8 mouse cellular contexts compared by ENCODE assay signal in genomic region chr9:101251644-101252337, GRCm38 (mm10). TPM values are rescaled to one million over a fixed set of nuclear protein-coding genes. Genes with fewer than 3 reads are reported as not detected.
DNase-seq lines count a peak whose midpoint lies in the region; ATAC-seq and TF ChIP-seq lines count a peak whose summit lies in the region.

Gene Ppp2r3a (minus strand): TSS chr9:101251795.

- TF ChIP-seq CTCF in Patski (IDR thresholded peaks at IDR 0.05) = no peak
- peak; percentile 51 for TF ChIP-seq CTCF in lung, postnatal 0 days (IDR thresholded peaks at IDR 0.05)

- H3K4me2 ChIP-seq in hindbrain, embryonic 12.5 days (replicated peaks) = peak within 1 kb of the TSS; percentile 53
- H3K4me2 ChIP-seq in lung, postnatal 0 days (replicated peaks; ENCODE audit: low read depth, low read length) = peak within 1 kb of the TSS; percentile 69

- H3K9ac ChIP-seq in hindbrain, embryonic 12.5 days = peak within 1 kb of the TSS; percentile 84
- H3K9ac ChIP-seq in lung, postnatal 0 days (replicated peaks; ENCODE audit: low read depth) = peak within 1 kb of the TSS; percentile 80

- POLR2A ChIA-PET in Patski (lab: Charles Lee) = interaction anchor here (0.9 to 1.7 kb wide), 4 partner anchors 14 to 61 kb away, joined by 3 to 11 read pairs (median 4); no protein-coding TSS in a partner anchor

- in situ Hi-C loops in Patski (cut with MboI; ENCODE audit: low pct_unique_long_range_greater_than_20kb) = no loop called here

- DNase-seq in Patski (ENCODE audit: low read depth, low spot score) = no peak
- peak; percentile 100 for DNase-seq in cerebellum, postnatal 10 days
- peak; percentile 91 to 98 for DNase-seq in frontal cortex, postnatal 10 days (ENCODE audit: low spot score in 2 of 2)
- DNase-seq in layer of hippocampus, postnatal 10 days (ENCODE audit: low spot score in 2 of 2) = peak; percentile 100
- peak; percentile 96 for DNase-seq in lung, postnatal 0 days (ENCODE audit: low spot score)
- DNase-seq in ovary, postnatal 10 days (ENCODE audit: low spot score) = peak; percentile 99
- DNase-seq in thymus, postnatal 0 days (ENCODE audit: low spot score) = peak; percentile 89

- H3K27ac ChIP-seq in hindbrain, embryonic 12.5 days = peak within 1 kb of the TSS; percentile 98
- H3K27ac ChIP-seq in lung, postnatal 0 days (ENCODE audit: low read length) = peak within 1 kb of the TSS; percentile 98

- no peaks in the 10 kb centered on the region for H3K9me3 ChIP-seq in hindbrain, embryonic 12.5 days (replicated peaks)
- no peaks in the 10 kb centered on the region for H3K9me3 ChIP-seq in lung, postnatal 0 days (ENCODE audit: low read length)

- H3K36me3 ChIP-seq in hindbrain, embryonic 12.5 days = no peaks in the 10 kb centered on the region
- H3K36me3 ChIP-seq in lung, postnatal 0 days (ENCODE audit: insufficient read depth, low read length) = no peaks in the 10 kb centered on the region

- peaks cover 21% of the 10 kb centered on the region for H3K4me1 ChIP-seq in hindbrain, embryonic 12.5 days
- no peaks in the 10 kb centered on the region for H3K4me1 ChIP-seq in lung, postnatal 0 days (ENCODE audit: insufficient read depth, low read depth, low read length)

- TF ChIP-seq EP300 in lung, postnatal 0 days (IDR thresholded peaks at IDR 0.05) = no peak

- peak; percentile 91 for ATAC-seq in Patski
- ATAC-seq in hindbrain, embryonic 12.5 days (ENCODE audit: low FRiP score) = peak; percentile 93
- ATAC-seq in lung, postnatal 0 days = peak; percentile 95

- WGBS in hindbrain, embryonic 12.5 days = 2% methylated on average over 37 of the region's 50 CpGs
- 3% methylated on average over 38 of the region's 50 CpGs for WGBS in lung, postnatal 0 days

- no peaks in the 10 kb centered on the region for H3K27me3 ChIP-seq in Patski
- no peaks in the 10 kb centered on the region for H3K27me3 ChIP-seq in hindbrain, embryonic 12.5 days
- H3K27me3 ChIP-seq in lung, postnatal 0 days (replicated peaks; ENCODE audit: insufficient read depth, low read length) = no peaks in the 10 kb centered on the region

- CTCF ChIA-PET in Patski (lab: Charles Lee) = interaction anchor here (0.9 to 1.4 kb wide), 3 partner anchors 11 to 66 kb away, joined by 3 to 5 read pairs (median 4); no protein-coding TSS in a partner anchor

- H3K4me3 ChIP-seq in hindbrain, embryonic 12.5 days = peak within 1 kb of the TSS; percentile 69
- H3K4me3 ChIP-seq in lung, postnatal 0 days (ENCODE audit: low read depth, low read length) = peak within 1 kb of the TSS; percentile 77

RNA-seq across cellular contexts. Expression of gene Ppp2r3a, which starts in this region (rescaled TPM):
- 42.2 TPM for polyA plus RNA-seq in Patski (2021)
- 26.1 and 28.6 TPM in 2 replicates for polyA plus RNA-seq in hindbrain, embryonic 12.5 days (2016; fragmentation: Nextera tagmentation; extraction: Ambion mirVana)
- total RNA-seq in layer of hippocampus, postnatal 10 days (2021) = 10 to 100 TPM; 31.4 to 31.6 TPM
- polyA plus RNA-seq in lung, postnatal 0 days (2015; fragmentation: Nextera tagmentation; extraction: Ambion mirVana) = 7.2 and 7.7 TPM in 2 replicates
- 2.2 and 2.3 TPM in 2 replicates for polyA plus RNA-seq in thymus, postnatal 0 days (2015; fragmentation: Nextera tagmentation; extraction: Ambion mirVana)
